Mouse (Mus musculus) thymus, adult 2 months (tissue): ENCODE data around the gene 4933425L06Rik.

Experiments used
- CTCF ChIP-seq: fragments of 200-500 bp; IDR thresholded peaks from 2 replicates; pipeline ENCODE4 v1.5.1; 2012; ENCODE audit warnings: mild to moderate bottlenecking, control low read depth, low read length, moderate library complexity, borderline replicate concordance; ENCODE audit not compliant: control insufficient read depth, poor library complexity, insufficient read depth; ENCODE audit errors: extremely low read depth
- POLR2A ChIP-seq: fragments of 200-500 bp; IDR thresholded peaks from 2 replicates; pipeline ENCODE4 v1.6.1; 2012; ENCODE audit warnings: mild to moderate bottlenecking, low read length, control low read depth, moderate library complexity; ENCODE audit not compliant: control insufficient read depth, poor library complexity, insufficient read depth; ENCODE audit errors: extremely low read depth

DNA sequence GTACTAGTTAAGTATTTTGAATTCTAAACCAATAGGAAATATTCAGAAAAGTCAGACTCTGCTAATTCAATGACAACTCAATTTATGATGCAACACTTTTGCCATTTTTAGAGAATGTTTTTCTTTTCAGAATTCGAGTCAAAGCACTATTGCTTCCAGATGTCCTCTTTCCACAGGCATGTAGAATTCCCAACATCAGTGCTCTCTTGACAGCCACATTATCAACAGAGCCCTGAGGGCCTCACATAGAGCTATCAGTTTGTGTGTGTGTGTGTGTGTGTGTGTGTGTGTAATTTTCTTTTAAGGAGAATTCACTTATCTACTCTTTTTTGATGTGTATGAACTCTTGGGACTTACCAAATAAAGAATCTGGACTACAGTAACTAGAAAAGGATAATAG is 64.9 kb downstream of the 4933425L06Rik start:
- TF ChIP-seq CTCF = no peak
- no peak for TF ChIP-seq POLR2A
